ENCODE assay signal across 9 mouse cellular contexts in genomic region chr4:124701916-124702315, GRCm38 (mm10). TPM values are rescaled to one million over a fixed set of nuclear protein-coding genes. Genes with fewer than 3 reads are reported as not detected.
DNase-seq lines count a peak whose midpoint lies in the region; ATAC-seq and TF ChIP-seq lines count a peak whose summit lies in the region.
"Had no signal": no experiment of that assay in that cellular context is flagged by ENCODE, and none has a peak within 500 bp of the region (broad histone marks: within the 10 kb centered on the region; RNA-seq: fewer than 3 reads in every experiment).

No protein-coding gene starts in this region.

- H3K27ac ChIP-seq in forebrain, embryonic 13.5 days: no peak overlapping the region
- peak overlapping the region; percentile 35; the same call in 1 of the 2 replicates for H3K27ac ChIP-seq in hindbrain, embryonic 16.5 days (ENCODE audit: low read depth, low read length)
- no peak overlapping the region for H3K27ac ChIP-seq in midbrain, postnatal 0 days (ENCODE audit: low read depth, low read length)

- TF ChIP-seq CTCF in midbrain, postnatal 0 days (IDR thresholded peaks at IDR 0.05): no peak

- H3K4me1 ChIP-seq in forebrain, embryonic 13.5 days: peaks cover 53% of the 10 kb centered on the region
- peaks cover 20% of the 10 kb centered on the region for H3K4me1 ChIP-seq in hindbrain, embryonic 16.5 days (ENCODE audit: control insufficient read depth, insufficient read depth, low read depth, low read length)
- H3K4me1 ChIP-seq in midbrain, postnatal 0 days (ENCODE audit: insufficient read depth, low read length): peaks cover 4% of the 10 kb centered on the region; the same call in 1 of the 2 replicates

- H3K4me2 ChIP-seq in forebrain, embryonic 13.5 days: peak overlapping the region; percentile 98
- peak overlapping the region; percentile 99 for H3K4me2 ChIP-seq in hindbrain, embryonic 16.5 days (ENCODE audit: low read length)
- H3K4me2 ChIP-seq in midbrain, postnatal 0 days (ENCODE audit: low read depth, low read length, poor library complexity, severe bottlenecking): peak overlapping the region; percentile 100

- peak; percentile 47 to 48 for DNase-seq in heart, adult 18-20 months
- no peak for DNase-seq in heart, postnatal 25 days (ENCODE audit: low spot score)
- peak; percentile 78 for DNase-seq in midbrain, postnatal 0 days (ENCODE audit: low spot score)
- no peak for DNase-seq in adrenal gland, adult 2 months
- no peak for DNase-seq in right cerebral cortex, adult 18-20 months

- peaks cover 7% of the 10 kb centered on the region; the same call in 1 of the 2 replicates for H3K27me3 ChIP-seq in forebrain, embryonic 13.5 days
- H3K27me3 ChIP-seq in hindbrain, embryonic 16.5 days (replicated peaks; ENCODE audit: control insufficient read depth, insufficient read depth, low read length): 0 out of 2 replicates have a peak, but pooled peaks cover 5% of the 10 kb centered on the region
- H3K27me3 ChIP-seq in midbrain, postnatal 0 days (ENCODE audit: insufficient read depth, low read length): no peaks in the 10 kb centered on the region

- H3K36me3 ChIP-seq in forebrain, embryonic 13.5 days (ENCODE audit: poor library complexity, severe bottlenecking): no peaks in the 10 kb centered on the region
- H3K36me3 ChIP-seq in hindbrain, embryonic 16.5 days (ENCODE audit: control insufficient read depth, insufficient read depth, low read length): no peaks in the 10 kb centered on the region
- no peaks in the 10 kb centered on the region for H3K36me3 ChIP-seq in midbrain, postnatal 0 days (ENCODE audit: insufficient read depth, low read length)

- H3K9me3 ChIP-seq in forebrain, embryonic 13.5 days (replicated peaks): no peaks in the 10 kb centered on the region
- H3K9me3 ChIP-seq in hindbrain, embryonic 16.5 days (ENCODE audit: control insufficient read depth, low read length): no peaks in the 10 kb centered on the region
- no peaks in the 10 kb centered on the region for H3K9me3 ChIP-seq in midbrain, postnatal 0 days (ENCODE audit: low read length)

- H3K9ac ChIP-seq in forebrain, embryonic 13.5 days: no peak overlapping the region
- H3K9ac ChIP-seq in hindbrain, embryonic 16.5 days (ENCODE audit: low read depth, low read length): no peak overlapping the region
- no peak overlapping the region for H3K9ac ChIP-seq in midbrain, postnatal 0 days (replicated peaks; ENCODE audit: low read length, poor library complexity, severe bottlenecking)

- WGBS in forebrain, embryonic 13.5 days: 44% methylated on average over 3 of the region's 5 CpGs
- 17% methylated on average over 5 of the region's 5 CpGs for WGBS in hindbrain, embryonic 16.5 days
- WGBS in midbrain, postnatal 0 days: 45% methylated on average over 5 of the region's 5 CpGs

- intact Hi-C loops in heart, postnatal 25 days (cut with DNase I): no loop called here

- no peak for ATAC-seq in forebrain, embryonic 13.5 days
- ATAC-seq in hindbrain, embryonic 16.5 days: peak; percentile 52
- ATAC-seq in midbrain, postnatal 0 days (ENCODE audit: low FRiP score): no peak
- ATAC-seq in erythroid progenitor cell, adult 5-6 weeks (replicated peaks; ENCODE audit: low FRiP score, poor library complexity, severe bottlenecking): no peak

- H3K4me3 ChIP-seq in forebrain, embryonic 13.5 days: peak overlapping the region; percentile 68; the same call in 1 of the 2 replicates
- peak overlapping the region; percentile 61 for H3K4me3 ChIP-seq in hindbrain, embryonic 16.5 days (ENCODE audit: low read length)
- H3K4me3 ChIP-seq in midbrain, postnatal 0 days (ENCODE audit: low read depth, low read length): no peak overlapping the region

RNA-seq across cellular contexts. Expression of gene Fhl3, which starts 1.4 kb away (rescaled TPM):
- total RNA-seq in heart, adult 18-20 months (2021): 10 to 100 TPM in 1 of 2 experiments, 1 to 10 TPM in 1; 8.2 to 13.8 TPM
- total RNA-seq in heart, postnatal 25 days (2021): 10 to 100 TPM; 12.7 to 14.2 TPM
- polyA plus RNA-seq in forebrain, embryonic 13.5 days (2015; fragmentation: Nextera tagmentation; extraction: Ambion mirVana): 2.6 and 3.2 TPM in 2 replicates
- 1.5 and 2.1 TPM in 2 replicates for polyA plus RNA-seq in hindbrain, embryonic 16.5 days (2015; fragmentation: Nextera tagmentation; extraction: Ambion mirVana)
- total RNA-seq in midbrain, postnatal 0 days (2014; rRNA removed): 5.0 and 6.9 TPM in 2 replicates
- 1.7 and 2.0 TPM in 2 replicates for polyA plus RNA-seq in midbrain, postnatal 0 days (2015; fragmentation: Nextera tagmentation; extraction: Ambion mirVana)
- 4.0 TPM in 1 of 2 replicates, not detected in the other for total RNA-seq in erythroid progenitor cell, adult 5-6 weeks (2015; ENCODE audit: low replicate concordance)
- 0.64 TPM in 1 of 2 replicates, not detected in the other for total RNA-seq in erythroid progenitor cell, adult 5-6 weeks (2017; ENCODE audit: low replicate concordance)
- total RNA-seq in adrenal gland, adult 2 months (2021): 10 to 100 TPM in 1 of 2 experiments, 1 to 10 TPM in 1; 6.6 to 15.7 TPM
- 23.6 and 27.6 TPM in 2 replicates for polyA plus RNA-seq in adrenal gland, adult 2 months (2012; rRNA removed)

RNA-seq across cellular contexts. Expression of gene Utp11, which starts 8.5 kb away (rescaled TPM):
- 10 to 100 TPM; 11.0 to 14.0 TPM for total RNA-seq in heart, adult 18-20 months (2021)
- 10 to 100 TPM; 10.8 to 13.2 TPM for total RNA-seq in heart, postnatal 25 days (2021)
- 49.9 and 59.1 TPM in 2 replicates for polyA plus RNA-seq in forebrain, embryonic 13.5 days (2015; fragmentation: Nextera tagmentation; extraction: Ambion mirVana)
- 37.9 TPM in 2 replicates for polyA plus RNA-seq in hindbrain, embryonic 16.5 days (2015; fragmentation: Nextera tagmentation; extraction: Ambion mirVana)
- 10.3 and 10.9 TPM in 2 replicates for total RNA-seq in midbrain, postnatal 0 days (2014; rRNA removed)
- 30.7 and 31.7 TPM in 2 replicates for polyA plus RNA-seq in midbrain, postnatal 0 days (2015; fragmentation: Nextera tagmentation; extraction: Ambion mirVana)
- total RNA-seq in erythroid progenitor cell, adult 5-6 weeks (2015; ENCODE audit: low replicate concordance): 10.5 and 24.7 TPM in 2 replicates
- 9.0 and 11.4 TPM in 2 replicates for total RNA-seq in erythroid progenitor cell, adult 5-6 weeks (2017; ENCODE audit: low replicate concordance)
- total RNA-seq in adrenal gland, adult 2 months (2021): 10 to 100 TPM; 33.4 to 33.5 TPM
- 2.0 and 2.1 TPM in 2 replicates for polyA plus RNA-seq in adrenal gland, adult 2 months (2012; rRNA removed)

RNA-seq across cellular contexts. Expression of gene Sf3a3, which starts 12.7 kb away (rescaled TPM):
- total RNA-seq in heart, adult 18-20 months (2021): 10 to 100 TPM; 18.8 to 19.4 TPM
- total RNA-seq in heart, postnatal 25 days (2021): 10 to 100 TPM; 18.4 to 18.6 TPM
- 169 and 177 TPM in 2 replicates for polyA plus RNA-seq in forebrain, embryonic 13.5 days (2015; fragmentation: Nextera tagmentation; extraction: Ambion mirVana)
- polyA plus RNA-seq in hindbrain, embryonic 16.5 days (2015; fragmentation: Nextera tagmentation; extraction: Ambion mirVana): 86.1 and 93.2 TPM in 2 replicates
- 32.8 and 34.3 TPM in 2 replicates for total RNA-seq in midbrain, postnatal 0 days (2014; rRNA removed)
- 73.8 and 75.9 TPM in 2 replicates for polyA plus RNA-seq in midbrain, postnatal 0 days (2015; fragmentation: Nextera tagmentation; extraction: Ambion mirVana)
- 21.3 and 37.7 TPM in 2 replicates for total RNA-seq in erythroid progenitor cell, adult 5-6 weeks (2015; ENCODE audit: low replicate concordance)
- 43.6 and 54.1 TPM in 2 replicates for total RNA-seq in erythroid progenitor cell, adult 5-6 weeks (2017; ENCODE audit: low replicate concordance)
- total RNA-seq in adrenal gland, adult 2 months (2021): 10 to 100 TPM; 30.6 to 40.0 TPM
- polyA plus RNA-seq in adrenal gland, adult 2 months (2012; rRNA removed): 2.8 and 3.8 TPM in 2 replicates

RNA-seq across cellular contexts. Expression of gene Inpp5b, which starts 39.7 kb away (rescaled TPM):
- 1 to 10 TPM; 5.6 to 7.0 TPM for total RNA-seq in heart, adult 18-20 months (2021)
- total RNA-seq in heart, postnatal 25 days (2021): 10 to 100 TPM; 10.1 to 10.4 TPM
- polyA plus RNA-seq in forebrain, embryonic 13.5 days (2015; fragmentation: Nextera tagmentation; extraction: Ambion mirVana): 25.8 and 25.9 TPM in 2 replicates
- 18.4 and 23.7 TPM in 2 replicates for polyA plus RNA-seq in hindbrain, embryonic 16.5 days (2015; fragmentation: Nextera tagmentation; extraction: Ambion mirVana)
- total RNA-seq in midbrain, postnatal 0 days (2014; rRNA removed): 19.0 and 20.5 TPM in 2 replicates
- polyA plus RNA-seq in midbrain, postnatal 0 days (2015; fragmentation: Nextera tagmentation; extraction: Ambion mirVana): 14.3 and 16.0 TPM in 2 replicates
- 49.9 and 84.0 TPM in 2 replicates for total RNA-seq in erythroid progenitor cell, adult 5-6 weeks (2015; ENCODE audit: low replicate concordance)
- 40.2 and 70.5 TPM in 2 replicates for total RNA-seq in erythroid progenitor cell, adult 5-6 weeks (2017; ENCODE audit: low replicate concordance)
- 10 to 100 TPM; 20.1 to 26.0 TPM for total RNA-seq in adrenal gland, adult 2 months (2021)
- 11.9 and 16.3 TPM in 2 replicates for polyA plus RNA-seq in adrenal gland, adult 2 months (2012; rRNA removed)

RNA-seq across cellular contexts. Expression of gene Pou3f1, which starts 45.3 kb away (rescaled TPM):
- total RNA-seq in heart, adult 18-20 months (2021): under 1 TPM; 0.15 to 0.33 TPM
- total RNA-seq in heart, postnatal 25 days (2021): under 1 TPM; 0.08 to 0.14 TPM
- polyA plus RNA-seq in forebrain, embryonic 13.5 days (2015; fragmentation: Nextera tagmentation; extraction: Ambion mirVana): 12.0 and 13.2 TPM in 2 replicates
- polyA plus RNA-seq in hindbrain, embryonic 16.5 days (2015; fragmentation: Nextera tagmentation; extraction: Ambion mirVana): 3.0 and 6.7 TPM in 2 replicates
- total RNA-seq in midbrain, postnatal 0 days (2014; rRNA removed): 17.7 and 19.8 TPM in 2 replicates
- 11.4 and 11.5 TPM in 2 replicates for polyA plus RNA-seq in midbrain, postnatal 0 days (2015; fragmentation: Nextera tagmentation; extraction: Ambion mirVana)
- total RNA-seq in erythroid progenitor cell, adult 5-6 weeks (2015; ENCODE audit: low replicate concordance): not detected in 2 replicates
- total RNA-seq in erythroid progenitor cell, adult 5-6 weeks (2017; ENCODE audit: low replicate concordance): not detected in 2 replicates
- total RNA-seq in adrenal gland, adult 2 months (2021): under 1 TPM in 1 of 2 experiments, not detected in 1; 0.10 TPM
- polyA plus RNA-seq in adrenal gland, adult 2 months (2012; rRNA removed): 0.15 and 0.26 TPM in 2 replicates
- total RNA-seq: megakaryocyte progenitor cell, adult 5-6 weeks had no signal

Comparison
In these comparisons a context has a peak if more than half of its experiments do, and no peak if none do; other contexts are left out.
1. DNase-seq: peak in heart, adult 18-20 months (2 of 2) and midbrain, postnatal 0 days (single experiment); none in heart, postnatal 25 days (single experiment), adrenal gland, adult 2 months (single experiment) and right cerebral cortex, adult 18-20 months (single experiment).
2. Peak in every context shown above with its lines, with median percentiles within 50 percentile points of each other: H3K4me2 ChIP-seq.